In the genomic region with DNA sequence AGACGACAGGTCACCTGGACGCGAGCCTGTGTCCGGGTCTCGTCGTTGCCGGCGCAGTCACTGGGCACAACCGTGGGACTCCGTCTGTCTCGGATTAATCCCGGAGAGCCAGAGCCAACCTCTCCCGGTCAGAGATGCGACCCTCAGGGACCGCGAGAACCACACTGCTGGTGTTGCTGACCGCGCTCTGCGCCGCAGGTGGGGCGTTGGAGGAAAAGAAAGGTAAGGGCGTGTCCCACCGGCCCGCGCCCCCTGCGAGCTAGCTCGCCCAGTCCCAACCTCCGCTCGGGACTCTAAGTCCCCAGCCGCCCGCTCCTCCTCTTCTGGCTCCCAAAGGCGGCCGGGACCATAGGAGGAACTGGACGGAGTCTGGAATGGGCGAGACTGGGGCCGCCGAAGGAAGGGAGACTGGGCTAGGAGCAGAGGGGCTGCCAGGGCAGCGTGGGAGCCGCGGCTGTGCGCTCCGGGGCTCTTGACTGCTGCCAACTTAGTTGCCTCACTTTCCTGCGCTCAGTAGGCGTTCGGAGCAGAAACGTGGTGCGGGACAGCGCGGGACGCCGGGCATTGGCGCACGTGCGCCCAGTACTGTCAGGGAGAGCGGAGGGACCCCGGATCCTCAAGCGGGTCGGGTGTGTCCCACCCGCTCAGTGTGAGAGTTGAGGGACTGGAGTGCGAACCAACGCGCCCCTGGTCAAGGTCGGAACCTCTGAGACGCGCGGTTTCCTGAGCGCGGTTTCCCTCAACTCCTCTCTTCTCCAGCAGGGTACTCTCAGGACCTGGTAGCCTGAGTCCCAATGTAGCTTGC, we compare ENCODE assay signal across 8 mouse cellular contexts. TPM values are rescaled to one million over a fixed set of nuclear protein-coding genes. Genes with fewer than 3 reads are reported as not detected.
A peak's percentile ranks its signal among the peaks of the same experiment; 100 is the strongest.
DNase-seq lines count a peak whose midpoint lies in the region; ATAC-seq lines count a peak whose summit lies in the region.

No protein-coding gene starts in this region.

- under 1% methylated on average over 59 of the region's 68 CpGs for WGBS in embryonic facial prominence, embryonic 14.5 days
- under 1% methylated on average over 68 of the region's 68 CpGs for WGBS in limb, embryonic 15.5 days
- WGBS in midbrain, embryonic 15.5 days = under 1% methylated on average over 68 of the region's 68 CpGs

- H3K4me3 ChIP-seq in embryonic facial prominence, embryonic 14.5 days (ENCODE audit: low read depth, low read length) = peak overlapping the region; percentile 76
- H3K4me3 ChIP-seq in limb, embryonic 15.5 days = peak overlapping the region; percentile 56
- peak overlapping the region; percentile 61 for H3K4me3 ChIP-seq in midbrain, embryonic 15.5 days

- H3K4me2 ChIP-seq in embryonic facial prominence, embryonic 14.5 days (ENCODE audit: low read depth, low read length) = peak overlapping the region; percentile 89
- H3K4me2 ChIP-seq in limb, embryonic 15.5 days = peak overlapping the region; percentile 81
- H3K4me2 ChIP-seq in midbrain, embryonic 15.5 days = peak overlapping the region; percentile 99

- no peaks in the 10 kb centered on the region for H3K9me3 ChIP-seq in embryonic facial prominence, embryonic 14.5 days (ENCODE audit: control insufficient read depth, low read length)
- H3K9me3 ChIP-seq in limb, embryonic 15.5 days = no peaks in the 10 kb centered on the region
- H3K9me3 ChIP-seq in midbrain, embryonic 15.5 days = no peaks in the 10 kb centered on the region

- no peaks in the 10 kb centered on the region for H3K36me3 ChIP-seq in embryonic facial prominence, embryonic 14.5 days (ENCODE audit: control insufficient read depth, insufficient read depth, low read length)
- no peaks in the 10 kb centered on the region for H3K36me3 ChIP-seq in limb, embryonic 15.5 days
- H3K36me3 ChIP-seq in midbrain, embryonic 15.5 days (replicated peaks) = no peaks in the 10 kb centered on the region

- DNase-seq in ovary, postnatal 10 days (ENCODE audit: low spot score) = peak; percentile 29
- DNase-seq in ovary, adult 18-20 months (ENCODE audit: low spot score) = no peak
- DNase-seq in embryonic facial prominence, embryonic 14.5 days (ENCODE audit: low spot score) = peak; percentile 30
- DNase-seq in heart, postnatal 4 days = peak; percentile 28
- DNase-seq in layer of hippocampus, adult 8-10 months (ENCODE audit: low spot score in 2 of 2) = no peak
- no peak for DNase-seq in B cell, adult 2 months

- ATAC-seq in embryonic facial prominence, embryonic 14.5 days (ENCODE audit: low read depth) = peak; percentile 65
- ATAC-seq in limb, embryonic 15.5 days (ENCODE audit: insufficient number of reproducible peaks, low FRiP score, low TSS enrichment, low read depth) = peak; percentile 32
- ATAC-seq in midbrain, embryonic 15.5 days (replicated peaks) = peak; percentile 83

- H3K9ac ChIP-seq in embryonic facial prominence, embryonic 14.5 days (ENCODE audit: low read depth, low read length) = peak overlapping the region; percentile 77
- peak overlapping the region; percentile 78 for H3K9ac ChIP-seq in limb, embryonic 15.5 days
- peak overlapping the region; percentile 48 for H3K9ac ChIP-seq in midbrain, embryonic 15.5 days

- peaks cover 11% of the 10 kb centered on the region for H3K27me3 ChIP-seq in embryonic facial prominence, embryonic 14.5 days (replicated peaks; ENCODE audit: control insufficient read depth, insufficient read depth, low read length)
- no peaks in the 10 kb centered on the region; the same call in 1 of the 2 replicates for H3K27me3 ChIP-seq in limb, embryonic 15.5 days
- H3K27me3 ChIP-seq in midbrain, embryonic 15.5 days (replicated peaks) = peaks cover 31% of the 10 kb centered on the region

- H3K27ac ChIP-seq in embryonic facial prominence, embryonic 14.5 days (replicated peaks; ENCODE audit: low read depth, low read length) = no peak overlapping the region
- peak overlapping the region; percentile 76 for H3K27ac ChIP-seq in limb, embryonic 15.5 days
- H3K27ac ChIP-seq in midbrain, embryonic 15.5 days = no peak overlapping the region

- H3K4me1 ChIP-seq in embryonic facial prominence, embryonic 14.5 days (ENCODE audit: control insufficient read depth, insufficient read depth, low read length) = peaks cover 9% of the 10 kb centered on the region; the same call in 1 of the 2 replicates
- H3K4me1 ChIP-seq in limb, embryonic 15.5 days = peaks cover 18% of the 10 kb centered on the region; the same call in 1 of the 2 replicates
- H3K4me1 ChIP-seq in midbrain, embryonic 15.5 days = peaks cover 17% of the 10 kb centered on the region

RNA-seq across cellular contexts. Expression of a gene that starts 0.5 kb away (rescaled TPM):
- polyA plus RNA-seq in embryonic facial prominence, embryonic 14.5 days (2014; fragmentation: Nextera tagmentation; extraction: Ambion mirVana) = 25.4 and 27.0 TPM in 2 replicates
- 1 to 10 TPM; 8.0 to 9.1 TPM for total RNA-seq in heart, postnatal 4 days (2021)
- 28.7 and 28.9 TPM in 2 replicates for polyA plus RNA-seq in limb, embryonic 15.5 days (2015; fragmentation: Nextera tagmentation; extraction: Ambion mirVana)
- 4.3 and 5.7 TPM in 2 replicates for polyA plus RNA-seq in midbrain, embryonic 15.5 days (2015; fragmentation: Nextera tagmentation; extraction: Ambion mirVana)
- total RNA-seq in layer of hippocampus, adult 8-10 months (2022) = 10 to 100 TPM; 11.1 to 15.6 (median 14.5) TPM

Comparison
In these comparisons a context has a peak if more than half of its experiments do, and no peak if none do; other contexts are left out.
1. DNase-seq: peak in ovary, postnatal 10 days (single experiment), embryonic facial prominence, embryonic 14.5 days (single experiment) and heart, postnatal 4 days (single experiment); none in ovary, adult 18-20 months (single experiment), layer of hippocampus, adult 8-10 months (0 of 2) and B cell, adult 2 months (0 of 2).
2. ATAC-seq: peak in every context shown above with its lines; median percentile 83 in midbrain, embryonic 15.5 days; 65 in embryonic facial prominence, embryonic 14.5 days; 32 in limb, embryonic 15.5 days.
3. Peak in every context shown above with its lines, with median percentiles within 50 percentile points of each other: H3K4me2 ChIP-seq, H3K4me3 ChIP-seq and H3K9ac ChIP-seq.